Mouse (Mus musculus): Measurements from ENCODE around the gene B3gnt7.

DNA sequence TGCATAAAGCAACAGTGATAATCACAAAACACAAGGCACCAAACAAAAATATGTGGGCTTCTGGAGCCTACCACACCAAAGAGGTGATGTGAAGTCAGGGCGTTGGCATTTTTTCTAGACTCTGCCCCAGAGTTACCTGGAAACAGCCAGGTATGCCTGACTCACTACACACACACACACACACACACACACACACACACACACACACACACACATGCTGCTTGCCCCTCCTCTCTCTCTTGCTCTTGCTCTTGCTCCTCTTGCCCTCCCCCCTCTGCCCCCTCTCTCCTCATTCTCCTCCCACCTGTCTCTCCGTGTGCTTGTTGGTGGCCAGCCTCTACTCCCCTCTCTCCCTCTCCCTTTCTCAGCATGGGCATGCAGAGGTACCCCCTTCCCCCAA, 33.7 kb downstream of the B3gnt7 start:
- TF ChIP-seq POLR2A (IDR thresholded peaks at IDR 0.05; ENCODE audit: borderline replicate concordance, extremely low read depth, insufficient read depth, insufficient read length, poor library complexity, severe bottlenecking), result no peak
- TF ChIP-seq CTCF (IDR thresholded peaks at IDR 0.05; ENCODE audit: borderline replicate concordance, extremely low read depth, insufficient read depth, insufficient read length), result no peak

Data from brain, embryonic 14.5 days (tissue).